Mouse (Mus musculus): ENCODE data around the gene Tmc2. TPM values are rescaled to one million over a fixed set of nuclear protein-coding genes. Genes with fewer than 3 reads are reported as not detected.
A peak's percentile ranks its signal among the peaks of the same experiment; 100 is the strongest.

Gene Tmc2
- total RNA-seq, 2 experiments from 2014 or later = not detected

GRCm38 (mm10) chr2:130248226-130248625 lies 53.2 kb downstream of the Tmc2 start:
- DNase-seq (ENCODE audit: low spot score in 2 of 2) = no peak

DNA sequence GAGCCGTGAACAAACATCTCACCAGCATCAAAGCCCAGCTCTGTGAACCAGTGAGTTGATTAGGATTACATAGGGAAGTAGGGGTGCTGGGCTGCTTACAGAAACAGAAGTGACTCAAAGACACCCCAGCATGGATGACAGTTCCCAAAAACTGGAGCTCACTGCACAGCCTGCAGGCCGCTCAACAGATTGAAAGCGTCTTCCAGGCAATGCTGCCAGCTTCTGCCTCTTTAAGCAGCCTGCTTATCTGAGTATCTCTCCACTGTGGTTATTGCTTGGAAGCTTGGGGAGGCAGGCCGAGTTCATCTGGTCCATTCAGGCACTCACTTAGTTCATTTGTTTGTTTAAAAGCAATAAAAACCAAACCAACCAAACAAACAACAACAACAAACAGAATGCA lies 61.8 kb downstream of the Tmc2 start:
- DNase-seq (ENCODE audit: low spot score in 2 of 2) = no peak

- no peak for DNase-seq (ENCODE audit: low spot score in 2 of 2)
Observed at GRCm38 (mm10) chr2:130260822-130261221, 65.8 kb downstream of the Tmc2 start.

- DNase-seq (ENCODE audit: low spot score in 2 of 2) = no peak
Observed at GRCm38 (mm10) chr2:130261914-130262313, 66.9 kb downstream of the Tmc2 start.

GRCm38 (mm10) chr2:130262398-130262797 lies 67.4 kb downstream of the Tmc2 start:
- no peak for DNase-seq (ENCODE audit: low spot score in 2 of 2)

DNA sequence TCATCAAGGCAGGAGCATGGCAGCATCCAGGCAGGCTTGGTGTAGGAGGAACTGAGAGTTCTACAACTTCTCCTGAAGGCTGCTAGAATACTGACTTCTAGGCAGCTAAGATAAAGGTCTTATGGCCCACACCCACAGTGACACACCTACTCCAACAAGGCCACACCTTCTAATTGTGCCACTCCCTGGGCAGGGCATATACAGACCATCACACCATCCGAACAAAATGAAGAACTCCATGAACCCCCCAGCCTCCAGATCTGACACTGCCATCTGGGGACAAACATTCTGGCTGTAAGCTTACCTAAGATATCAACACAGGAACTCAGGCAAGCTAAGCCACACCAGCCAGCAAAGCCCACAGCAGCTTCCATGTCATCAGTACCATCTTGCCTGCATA lies 70.5 kb downstream of the Tmc2 start:
- no peak for DNase-seq (ENCODE audit: low spot score in 2 of 2)

DNA sequence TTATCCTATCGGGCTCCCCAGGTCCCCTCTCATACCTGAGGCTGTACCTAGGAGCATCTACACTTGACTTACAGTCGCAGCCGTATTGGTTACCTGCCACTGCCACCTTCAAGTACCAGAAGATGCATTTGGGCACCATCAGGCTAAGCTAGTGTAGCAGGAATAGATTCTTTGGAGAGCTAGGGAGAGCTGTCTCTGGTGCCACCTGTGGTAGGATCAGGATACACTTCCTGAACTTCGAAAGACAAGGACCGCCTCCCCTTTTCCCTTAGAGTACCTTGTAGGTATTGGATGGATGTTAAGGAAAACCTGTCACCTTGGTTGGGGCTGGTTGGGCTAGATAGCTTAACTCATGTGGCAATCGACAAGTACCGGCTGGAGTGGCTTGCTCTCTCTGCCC lies 73.1 kb downstream of the Tmc2 start:
- no peak for DNase-seq (ENCODE audit: low spot score in 2 of 2)

GRCm38 (mm10) chr2:130273732-130274131 lies 78.7 kb downstream of the Tmc2 start:
- DNase-seq (ENCODE audit: low spot score in 2 of 2) = no peak

- peak; percentile 98 for DNase-seq (ENCODE audit: low spot score in 2 of 2)
Observed at GRCm38 (mm10) chr2:130274149-130274861, 79.3 kb downstream of the Tmc2 start, which contains the start of gene Nop56. TSS of gene Nop56 (plus strand) at chr2:130274430.

- no peak for DNase-seq (ENCODE audit: low spot score in 2 of 2)
Observed at GRCm38 (mm10) chr2:130274862-130275261, 79.9 kb downstream of the Tmc2 start.

GRCm38 (mm10) chr2:130275649-130276048 lies 80.7 kb downstream of the Tmc2 start:
- peak; percentile 31 to 52 for DNase-seq (ENCODE audit: low spot score in 2 of 2)

GRCm38 (mm10) chr2:130279600-130280091 lies 84.7 kb downstream of the Tmc2 start:
- DNase-seq (ENCODE audit: low spot score in 2 of 2) = no peak

- no peak for DNase-seq (ENCODE audit: low spot score in 2 of 2)
Observed at GRCm38 (mm10) chr2:130280224-130280623, 85.2 kb downstream of the Tmc2 start.

DNA sequence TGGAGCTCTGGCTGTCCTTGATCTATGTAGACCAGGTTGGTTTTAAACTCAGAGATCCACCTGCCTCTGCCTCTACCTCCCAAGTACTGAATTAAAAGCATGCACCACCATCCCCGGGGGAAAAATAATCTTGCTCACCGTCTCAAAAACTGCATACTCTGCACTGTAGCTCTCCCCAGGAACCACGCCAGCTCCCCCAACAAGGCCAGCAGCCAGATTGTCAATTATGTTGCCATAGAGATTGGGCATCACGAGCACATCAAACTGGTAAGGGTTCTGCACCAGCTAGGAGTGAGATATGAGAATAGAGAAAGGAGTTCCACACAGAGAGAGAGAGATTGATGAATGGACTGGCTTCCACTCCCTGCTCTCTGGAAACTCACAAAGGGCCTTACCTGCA lies 85.8 kb downstream of the Tmc2 start:
- no peak for DNase-seq (ENCODE audit: low spot score in 2 of 2)

GRCm38 (mm10) chr2:130283854-130284654 lies 89.1 kb downstream of the Tmc2 start, which contains the start of gene Idh3b:
TSS of gene Idh3b (minus strand) at chr2:130284547.
- peak; percentile 81 to 90 for DNase-seq (ENCODE audit: low spot score in 2 of 2)

DNA sequence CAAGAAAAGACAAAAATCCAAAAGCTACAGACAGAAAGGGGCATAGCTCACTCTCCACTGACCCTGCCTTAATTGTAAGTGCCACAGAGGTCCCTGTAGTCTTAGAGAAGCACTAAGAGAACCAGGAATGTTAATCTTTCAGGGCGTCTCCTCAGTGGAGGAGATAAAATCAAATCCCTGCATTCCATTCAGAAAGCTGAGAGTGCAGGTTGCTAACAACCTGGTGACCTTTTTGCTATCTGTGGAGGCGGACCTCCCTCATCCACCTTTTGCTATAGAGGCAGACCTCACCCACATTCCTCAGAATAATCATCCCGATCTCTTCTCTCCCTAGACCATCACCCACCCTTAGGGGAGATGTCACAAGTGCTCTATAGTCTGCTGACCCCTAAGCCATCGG lies 94.1 kb downstream of the Tmc2 start:
- no peak for DNase-seq (ENCODE audit: low spot score in 2 of 2)

- DNase-seq (ENCODE audit: low spot score in 2 of 2) = peak in 1 of 2 experiments; percentile 64
Observed at GRCm38 (mm10) chr2:130291434-130291833, 96.4 kb downstream of the Tmc2 start.

DNA sequence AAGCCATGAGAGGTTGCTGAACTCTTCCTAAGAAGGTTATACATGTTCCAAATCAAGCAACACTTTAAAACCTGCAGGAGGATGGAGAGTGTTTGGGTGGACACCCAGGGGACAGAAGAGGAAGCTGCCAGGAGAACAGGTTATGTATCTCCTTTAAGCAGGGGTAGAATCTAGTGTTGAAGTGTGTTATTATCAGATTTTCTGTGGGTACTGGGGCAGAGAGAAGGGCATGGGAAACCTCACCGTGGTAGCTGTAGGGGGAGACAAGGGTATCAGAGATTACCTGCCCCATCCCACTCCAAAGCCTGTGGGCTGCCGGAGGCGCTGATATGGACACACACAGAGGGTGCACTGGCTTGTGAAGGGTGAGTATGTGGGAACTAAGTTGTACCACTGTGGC lies 98.0 kb downstream of the Tmc2 start:
- no peak for DNase-seq (ENCODE audit: low spot score in 2 of 2)

DNA sequence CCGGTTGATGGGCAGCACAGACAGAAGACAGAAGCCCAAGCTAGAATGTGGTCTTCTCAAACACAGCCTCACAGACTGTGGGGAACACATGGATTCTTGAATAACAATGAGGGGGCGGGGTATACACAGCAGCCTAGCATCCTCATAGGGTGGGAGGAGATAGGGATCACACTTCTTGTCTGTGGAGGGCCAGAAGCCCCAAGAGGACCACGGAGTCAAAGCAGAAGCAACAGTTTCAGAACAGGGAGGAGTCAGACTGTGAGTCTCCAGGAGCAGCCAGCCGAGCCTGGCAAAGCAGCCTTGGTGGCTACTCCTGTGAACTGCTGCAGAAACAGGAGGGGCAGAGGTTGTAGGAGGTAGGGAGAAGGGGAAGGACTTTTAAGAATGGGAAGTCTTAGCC lies 98.5 kb downstream of the Tmc2 start:
- no peak for DNase-seq (ENCODE audit: low spot score in 2 of 2)

- no peak for DNase-seq (ENCODE audit: low spot score in 2 of 2)
Observed at GRCm38 (mm10) chr2:130294218-130294935, 99.4 kb downstream of the Tmc2 start.

DNA sequence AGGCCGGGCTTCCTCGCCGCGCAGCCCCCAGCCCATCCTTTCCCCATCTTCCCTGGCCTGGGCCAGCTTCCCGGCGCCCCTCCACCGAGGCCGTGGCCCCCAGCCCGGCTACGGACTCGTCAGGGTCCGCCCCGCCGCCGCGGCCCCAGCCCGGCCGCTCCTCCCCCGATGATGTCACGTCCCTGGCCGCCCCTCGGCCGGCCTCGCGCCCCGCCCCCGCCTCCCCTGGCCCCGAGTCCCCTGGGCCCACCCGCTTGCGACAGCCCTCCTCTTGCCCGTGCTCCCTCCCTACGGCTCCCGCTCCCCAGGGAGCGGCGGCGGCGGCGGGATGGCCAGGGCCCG lies 99.9 kb downstream of the Tmc2 start, which contains the start of gene Ebf4:
TSS of gene Ebf4 (plus strand) at position 234 of the 342 bp plus-strand sequence.
- peak in 1 of 2 experiments; percentile 53 for DNase-seq (ENCODE audit: low spot score in 2 of 2)

Data from gastrocnemius, postnatal 4 days (tissue).